Mouse (Mus musculus) brain, embryonic 18.5 days (tissue): Measurements from ENCODE around the gene Mrpl52.
A peak's percentile ranks its signal among the peaks of the same experiment; 100 is the strongest.

Source experiments
- DNase-seq: peaks from one replicate; pipeline ENCODE4 v3.0.0-alpha.2; 2012; ENCODE audit warnings: low read depth, low spot score

Mrpl52 gene

GRCm38 (mm10) chr14:54471467-54471866, 44.8 kb downstream of the Mrpl52 start:
- no peak for DNase-seq

- DNase-seq = no peak
Observed at GRCm38 (mm10) chr14:54472671-54473070, 46.0 kb downstream of the Mrpl52 start.

GRCm38 (mm10) chr14:54474744-54475143, 48.0 kb downstream of the Mrpl52 start:
- no peak for DNase-seq

- peak; percentile 85 for DNase-seq
Observed at GRCm38 (mm10) chr14:54475941-54476844, 49.5 kb downstream of the Mrpl52 start, which contains the start of gene Rem2. Gene Rem2, plus strand, starts transcription at chr14:54476100.

- DNase-seq = no peak
Observed at GRCm38 (mm10) chr14:54477172-54477909, 50.6 kb downstream of the Mrpl52 start.
